Mouse (Mus musculus): ENCODE data around the gene Gm11639. TPM values are rescaled to one million over a fixed set of nuclear protein-coding genes. Genes with fewer than 3 reads are reported as not detected.
A peak's percentile ranks its signal among the peaks of the same experiment; 100 is the strongest.

Gm11639 gene
- under 1 TPM; 0.31 to 0.68 (median 0.34) TPM for total RNA-seq (2022)

DNA sequence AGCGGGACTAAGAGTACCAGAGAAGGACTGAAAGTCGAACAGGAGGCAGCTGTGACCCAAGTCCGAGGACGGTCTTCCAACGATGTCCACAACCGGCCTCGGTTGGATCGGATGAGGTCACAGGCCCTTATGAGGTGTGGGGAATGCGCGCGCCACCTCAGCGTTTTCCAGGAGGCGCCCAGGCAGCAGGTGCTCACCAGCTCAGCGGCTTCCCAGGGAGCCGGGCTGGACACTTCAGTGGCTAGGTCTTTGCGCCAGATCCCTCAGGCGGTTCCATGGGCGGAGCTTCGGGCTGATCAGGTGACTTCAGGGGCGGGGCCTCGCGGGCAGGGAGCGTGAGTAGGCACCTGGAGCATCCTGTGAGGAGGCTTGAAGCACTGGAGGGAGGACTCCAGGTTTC lies at the start of gene Gm11639:
TSS of gene Gm11639 (plus strand) at position 160 of the 400 bp plus-strand sequence.
- DNase-seq (ENCODE audit: low spot score in 2 of 2), result no peak

GRCm38 (mm10) chr11:104637010-104637409 lies 48.5 kb upstream of the Gm11639 start:
- no peak for DNase-seq (ENCODE audit: low spot score in 2 of 2)

DNA sequence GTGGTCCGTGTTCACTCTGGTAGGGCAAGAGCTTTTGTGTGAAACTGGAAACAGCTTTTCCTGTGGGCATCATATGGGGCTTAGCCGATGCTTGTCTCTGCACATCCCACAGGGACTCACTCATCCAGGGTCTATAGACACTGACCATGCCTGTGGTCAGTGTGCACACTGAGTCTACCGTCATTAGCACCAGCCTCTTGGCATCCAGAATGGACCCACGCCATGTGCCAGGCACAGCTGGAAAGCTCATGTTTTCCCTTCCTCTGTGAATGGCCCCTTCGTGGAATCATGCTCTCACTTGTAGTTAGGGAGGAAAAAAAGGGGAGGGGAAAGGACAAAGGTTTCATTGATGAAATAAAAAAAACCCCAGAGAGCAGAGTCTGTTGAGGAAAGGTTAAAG lies 47.5 kb upstream of the Gm11639 start:
- DNase-seq (ENCODE audit: low spot score in 2 of 2), result no peak

GRCm38 (mm10) chr11:104638906-104639305 lies 46.6 kb upstream of the Gm11639 start:
- DNase-seq (ENCODE audit: low spot score in 2 of 2), result no peak

DNA sequence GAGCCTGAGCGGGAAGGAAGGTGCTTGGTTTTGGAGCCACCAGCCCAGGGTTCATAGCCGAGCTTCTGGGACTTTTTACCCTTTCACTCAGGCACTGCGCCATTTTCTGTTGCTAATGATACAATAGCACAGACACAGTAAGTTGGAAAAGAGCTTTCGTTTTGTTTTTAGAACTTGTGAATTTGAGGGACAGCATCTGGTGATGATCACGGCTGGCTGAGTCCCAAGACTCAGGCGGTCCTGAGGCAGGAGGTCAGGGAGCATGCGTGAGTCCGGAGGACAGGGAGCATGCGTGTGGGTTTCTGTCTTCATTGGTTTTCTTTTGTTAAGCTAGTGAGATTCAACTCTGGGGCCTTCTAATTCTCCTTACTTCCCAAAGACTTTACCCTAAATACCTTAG lies 45.9 kb upstream of the Gm11639 start:
- no peak for DNase-seq (ENCODE audit: low spot score in 2 of 2)

DNA sequence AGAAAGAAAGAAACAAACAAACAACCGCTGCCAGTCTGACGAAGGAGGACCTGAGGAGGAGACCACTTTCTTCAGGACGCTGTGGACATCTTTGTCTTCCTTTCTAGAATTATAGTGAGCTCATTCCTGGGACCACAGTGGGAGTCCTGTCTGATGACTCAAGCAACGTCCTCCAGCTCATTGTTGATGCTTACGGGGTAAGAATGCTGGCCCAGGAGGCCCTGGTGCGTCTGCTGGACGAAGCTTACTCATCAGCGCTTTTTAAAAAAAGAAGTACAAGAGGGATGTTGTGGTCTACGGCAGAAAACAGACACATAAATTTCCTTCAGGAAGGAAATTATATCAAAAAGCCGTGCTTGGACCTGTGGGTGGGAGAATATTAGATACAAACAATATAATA lies 44.6 kb upstream of the Gm11639 start:
- no peak for DNase-seq (ENCODE audit: low spot score in 2 of 2)

DNA sequence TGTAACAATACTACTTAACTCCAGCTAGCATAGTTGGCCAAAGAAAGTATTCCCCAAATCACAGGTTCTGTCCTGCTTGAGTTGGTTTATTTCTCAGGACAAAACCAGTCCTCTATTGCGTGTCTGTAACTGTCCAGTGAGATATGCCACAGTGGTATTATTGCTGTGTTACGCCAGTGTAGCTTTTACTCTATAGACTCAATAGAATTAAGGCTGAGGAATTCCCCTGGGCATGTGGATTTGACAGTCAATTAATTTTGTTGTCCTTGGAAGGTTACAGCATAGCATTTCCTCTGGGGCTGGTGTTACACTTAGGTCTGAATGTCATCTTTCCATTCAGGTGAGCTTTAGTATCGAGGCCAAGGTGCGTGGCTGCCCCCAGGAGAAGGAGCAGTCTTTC lies 42.3 kb upstream of the Gm11639 start:
- no peak for DNase-seq (ENCODE audit: low spot score in 2 of 2)

DNA sequence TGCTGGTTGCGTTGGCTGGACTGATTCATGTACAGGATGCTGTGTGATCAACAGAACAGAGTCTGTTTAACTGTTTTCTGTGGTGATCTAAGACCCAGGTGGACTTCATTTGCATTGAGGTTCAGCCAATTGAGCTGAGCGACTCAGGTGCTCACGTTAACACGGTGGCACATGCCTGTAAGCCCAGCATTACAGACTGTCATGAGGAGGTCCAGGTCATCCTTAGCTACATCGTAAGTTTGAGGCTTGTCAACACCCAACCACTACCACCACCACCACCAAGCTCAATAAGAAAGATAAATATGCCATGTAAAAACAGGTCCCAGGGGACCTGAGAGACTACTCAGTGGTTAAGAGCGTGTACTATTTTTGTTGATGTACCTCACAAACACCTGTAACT lies 40.1 kb upstream of the Gm11639 start:
- DNase-seq (ENCODE audit: low spot score in 2 of 2), result no peak

GRCm38 (mm10) chr11:104646173-104646572 lies 39.3 kb upstream of the Gm11639 start:
- no peak for DNase-seq (ENCODE audit: low spot score in 2 of 2)

DNA sequence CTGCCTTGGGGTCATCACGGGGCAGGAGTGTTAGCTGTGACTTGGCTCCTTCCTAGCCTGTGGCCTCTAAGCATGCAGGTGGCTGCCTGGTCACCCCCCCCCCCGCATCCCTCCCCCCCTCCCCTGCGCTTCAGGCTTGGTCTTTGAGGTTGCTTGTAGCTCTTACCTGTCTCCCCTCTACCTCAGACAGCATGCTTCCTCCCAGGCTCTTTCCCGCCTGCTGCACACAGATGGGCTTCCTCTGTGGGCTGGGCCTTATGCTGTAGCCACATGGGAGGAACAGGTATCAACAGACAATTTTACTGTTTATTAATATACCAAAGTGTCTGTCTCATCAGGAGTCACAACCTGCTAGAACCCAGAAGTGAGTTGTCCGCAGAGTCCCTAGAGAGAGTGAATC lies 38.9 kb upstream of the Gm11639 start:
- no peak for DNase-seq (ENCODE audit: low spot score in 2 of 2)

- peak in 1 of 2 experiments; percentile 7 for DNase-seq (ENCODE audit: low spot score in 2 of 2)
Observed at GRCm38 (mm10) chr11:104647188-104647867, 38.2 kb upstream of the Gm11639 start.

- DNase-seq (ENCODE audit: low spot score in 2 of 2), result no peak
Observed at GRCm38 (mm10) chr11:104648571-104648970, 36.9 kb upstream of the Gm11639 start.

GRCm38 (mm10) chr11:104660599-104660998 lies 24.9 kb upstream of the Gm11639 start:
- no peak for DNase-seq (ENCODE audit: low spot score in 2 of 2)

DNA sequence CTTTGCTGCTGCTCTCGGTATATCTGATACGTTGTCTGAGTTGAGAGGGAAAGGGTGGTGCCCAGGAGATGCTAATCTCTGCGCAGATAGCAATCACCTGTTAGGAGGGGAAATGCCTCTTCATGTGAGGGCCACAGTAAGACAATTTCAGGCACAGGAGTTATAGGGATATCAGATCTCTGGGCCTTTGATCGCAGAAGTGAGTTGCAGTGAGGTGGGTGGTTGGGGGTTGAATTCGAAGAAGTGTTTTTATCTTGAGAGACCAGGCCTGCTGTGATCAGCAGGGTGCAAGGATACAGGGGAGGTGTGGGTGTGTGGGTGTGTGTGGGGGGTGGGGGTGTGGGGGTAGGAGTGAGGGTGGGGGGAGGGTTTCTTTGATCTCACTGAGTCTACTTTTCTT lies 24.4 kb upstream of the Gm11639 start:
- DNase-seq (ENCODE audit: low spot score in 2 of 2), result no peak

- peak in 1 of 2 experiments; percentile 32 for DNase-seq (ENCODE audit: low spot score in 2 of 2)
Observed at GRCm38 (mm10) chr11:104661531-104662205, 23.8 kb upstream of the Gm11639 start.

GRCm38 (mm10) chr11:104662573-104662972 lies 22.9 kb upstream of the Gm11639 start:
- DNase-seq (ENCODE audit: low spot score in 2 of 2), result no peak

GRCm38 (mm10) chr11:104663241-104663877 lies 22.1 kb upstream of the Gm11639 start:
- DNase-seq (ENCODE audit: low spot score in 2 of 2), result no peak

DNA sequence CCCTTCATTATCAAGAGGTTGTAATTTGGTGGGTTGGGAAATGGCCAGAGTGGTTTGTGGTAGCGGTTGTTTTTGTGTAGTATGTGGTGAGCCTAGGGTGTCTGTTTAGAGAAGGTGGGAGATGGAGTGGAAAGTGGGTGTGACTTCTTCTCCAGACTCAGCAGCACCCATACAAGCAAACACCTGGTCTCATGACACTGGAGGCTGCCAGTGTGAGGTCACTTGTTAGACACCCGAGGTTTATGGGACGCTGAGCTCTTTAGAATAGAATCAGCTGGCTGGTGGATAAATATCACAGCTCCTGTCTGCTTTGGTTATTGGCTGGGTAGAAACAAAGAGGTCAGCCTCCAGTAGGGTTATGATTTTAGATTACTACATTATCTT lies 21.6 kb upstream of the Gm11639 start:
- DNase-seq (ENCODE audit: low spot score in 2 of 2), result no peak

- DNase-seq (ENCODE audit: low spot score in 2 of 2), result no peak
Observed at GRCm38 (mm10) chr11:104664441-104664840, 21.1 kb upstream of the Gm11639 start.

GRCm38 (mm10) chr11:104667399-104667798 lies 18.1 kb upstream of the Gm11639 start:
- no peak for DNase-seq (ENCODE audit: low spot score in 2 of 2)

- DNase-seq (ENCODE audit: low spot score in 2 of 2), result no peak
Observed at GRCm38 (mm10) chr11:104673412-104673811, 12.1 kb upstream of the Gm11639 start.

DNA sequence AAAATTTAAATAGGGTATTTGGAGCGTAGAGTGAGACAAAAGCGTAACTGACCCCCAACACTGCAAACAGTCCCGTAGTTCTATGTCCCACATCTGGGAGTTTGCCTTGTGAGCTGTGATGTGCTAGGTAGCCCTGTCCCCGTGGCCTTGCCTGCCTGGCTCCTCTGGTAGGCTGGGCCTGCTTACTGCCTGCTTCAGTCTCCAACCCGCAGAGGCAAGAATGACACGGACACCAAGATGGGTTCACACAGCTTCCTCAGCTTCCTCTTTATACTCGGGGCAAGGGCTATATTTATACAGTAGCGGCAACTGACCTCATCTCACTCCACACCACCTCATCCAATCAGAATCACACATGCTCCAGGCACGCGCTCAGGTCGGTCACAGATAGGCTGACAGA lies 10.7 kb upstream of the Gm11639 start:
- no peak for DNase-seq (ENCODE audit: low spot score in 2 of 2)

GRCm38 (mm10) chr11:104693235-104693634 lies 7.7 kb downstream of the Gm11639 start:
- peak; percentile 9 to 41 for DNase-seq (ENCODE audit: low spot score in 2 of 2)
